10 mouse cellular contexts compared by ENCODE assay signal in genomic region chr7:140847755-140848580, GRCm38 (mm10). TPM values are rescaled to one million over a fixed set of nuclear protein-coding genes. Genes with fewer than 3 reads are reported as not detected.
DNase-seq lines count a peak whose midpoint lies in the region; ATAC-seq lines count a peak whose summit lies in the region.
"Had no signal": no experiment of that assay in that cellular context is flagged by ENCODE, and none has a peak within 500 bp of the region (broad histone marks: within the 10 kb centered on the region; RNA-seq: fewer than 3 reads in every experiment).

TSS of gene Odf3 (plus strand) at chr7:140847805.

- peak; percentile 49 for DNase-seq in heart, postnatal 4 days
- no peak for DNase-seq in heart, adult 8-10 months (ENCODE audit: low spot score)
- peak; percentile 56 for DNase-seq in right cerebral cortex, postnatal 14 days
- no peak for DNase-seq in right cerebral cortex, postnatal 25 days
- DNase-seq in testis, postnatal 10 days (ENCODE audit: low spot score), result peak; percentile 78
- no peak for DNase-seq in frontal cortex, postnatal 36 days (ENCODE audit: low spot score in 2 of 2)

- H3K27ac ChIP-seq in kidney, embryonic 16.5 days (ENCODE audit: low read length), result no peak within 1 kb of the TSS
- H3K27ac ChIP-seq: hindbrain, embryonic 15.5 days had no signal

- peaks cover 16% of the 10 kb centered on the region for H3K36me3 ChIP-seq in kidney, embryonic 16.5 days (ENCODE audit: insufficient read depth, low read length)

- 63% methylated on average over 11 of the region's 11 CpGs for WGBS in kidney, embryonic 16.5 days

- no peaks in the 10 kb centered on the region for H3K9me3 ChIP-seq in kidney, embryonic 16.5 days (ENCODE audit: low read length)
- H3K9me3 ChIP-seq: hindbrain, embryonic 15.5 days had no signal

- no peak for ATAC-seq in kidney, embryonic 16.5 days (ENCODE audit: low FRiP score, low TSS enrichment)

- H3K4me1 ChIP-seq in kidney, embryonic 16.5 days (ENCODE audit: insufficient read depth, low read length), result 0 out of 2 replicates have a peak, but pooled peaks cover 2% of the 10 kb centered on the region
- H3K4me1 ChIP-seq: hindbrain, embryonic 15.5 days had no signal

- peaks cover 2% of the 10 kb centered on the region; the same call in 1 of the 2 replicates for H3K27me3 ChIP-seq in kidney, embryonic 16.5 days (ENCODE audit: insufficient read depth, low read length)
- H3K27me3 ChIP-seq: hindbrain, embryonic 15.5 days had no signal

- H3K4me3 ChIP-seq in kidney, embryonic 16.5 days (ENCODE audit: low read length), result no peak within 1 kb of the TSS
- H3K4me3 ChIP-seq: hindbrain, embryonic 15.5 days had no signal

- H3K4me2 ChIP-seq in kidney, embryonic 16.5 days (replicated peaks; ENCODE audit: low read depth, low read length), result no peak within 1 kb of the TSS
- H3K4me2 ChIP-seq: hindbrain, embryonic 15.5 days; liver, embryonic 11.5 days had no signal

- H3K9ac ChIP-seq in kidney, embryonic 16.5 days (replicated peaks; ENCODE audit: low read length), result 0 out of 2 replicates have a peak within 1 kb of the TSS, but pooled peaks have one; percentile 5
- H3K9ac ChIP-seq: hindbrain, embryonic 15.5 days had no signal

RNA-seq across cellular contexts. Expression of gene Odf3, which starts in this region (rescaled TPM):
- total RNA-seq in heart, postnatal 4 days (2021), result not detected
- not detected for total RNA-seq in heart, adult 8-10 months (2022)
- 0.12 TPM in 1 of 2 replicates, not detected in the other for polyA plus RNA-seq in kidney, embryonic 16.5 days (2015; fragmentation: Nextera tagmentation; extraction: Ambion mirVana)
- total RNA-seq: ES-E14 had no signal
- polyA plus RNA-seq: hindbrain, embryonic 15.5 days; liver, embryonic 11.5 days had no signal

Comparison
In these comparisons a context has a peak if more than half of its experiments do, and no peak if none do; other contexts are left out.
1. DNase-seq: peak in right cerebral cortex, postnatal 14 days (single experiment) and testis, postnatal 10 days (single experiment); none in heart, adult 8-10 months (single experiment), right cerebral cortex, postnatal 25 days (single experiment) and frontal cortex, postnatal 36 days (0 of 2).
2. Peak in DNase-seq in heart, postnatal 4 days; RNA of the gene not detected or under 1 TPM.